Mouse (Mus musculus) CH12.LX (cell line): ENCODE measurements at regions not wholly inside any gene's neighbourhood (a gene's known extent, or its start where the extent isn't known, plus 50 kb on each side); places are given as distances from the start of the nearest gene placed in this dataset.

ENCODE experiments used
- CTCF ChIP-seq, 2 experiments: IDR thresholded peaks in 1 of 2; conservative IDR thresholded peaks in 1 of 2; 2 replicates each; pipeline ENCODE4 v1.5.1; 2011 to 2012; ENCODE audit warnings: low read depth in 2 of 2, low read length in 2 of 2, improper control_type of control experiment in 1 of 2, inconsistent platforms in 1 of 2, mild to moderate bottlenecking in 1 of 2, moderate library complexity in 1 of 2
- EP300 ChIP-seq: IDR thresholded peaks from 2 replicates; pipeline ENCODE4 v1.6.1; 2011; ENCODE audit warnings: low read length, improper control_type of control experiment
- POLR2A ChIP-seq: IDR thresholded peaks from 2 replicates; pipeline ENCODE4 v1.6.1; 2011; ENCODE audit warnings: low read depth, mild to moderate bottlenecking, improper control_type of control experiment, low read length
- POLR2AphosphoS2 ChIP-seq: IDR thresholded peaks from 2 replicates; pipeline ENCODE4 v1.6.1; 2011; ENCODE audit warnings: low read depth, low read length, improper control_type of control experiment

- TF ChIP-seq POLR2AphosphoS2, result no peak
- no peak for TF ChIP-seq EP300
- TF ChIP-seq POLR2A, result no peak
- TF ChIP-seq CTCF (conservative IDR thresholded peaks at IDR 0.05 in 1 of 2, IDR thresholded peaks at IDR 0.05 in 1 of 2; ENCODE audit: low read depth in 2 of 2, low read length in 2 of 2), result no peak
These were observed 1122.1 kb downstream of the Adgrl3 start for GRCm38 (mm10) chr5:82142063-82142462.
